Mouse (Mus musculus) heart, postnatal 0 days (tissue): ENCODE data around the gene Pter. TPM values are rescaled to one million over a fixed set of nuclear protein-coding genes. Genes with fewer than 3 reads are reported as not detected.

Source experiments
- ATAC-seq: fragments of 200-750 bp; cut with Nextera tagmentation; 2 replicates; pipeline ENCODE4 v1.8.0; 2017; ENCODE audit warnings: low read depth, moderate number of reproducible peaks, moderate library complexity; ENCODE audit not compliant: insufficient read depth
- DNase-seq: peaks from one replicate; pipeline ENCODE4 v3.0.0-alpha.2; 2016; ENCODE audit warnings: low spot score
- H3K27ac ChIP-seq: fragments of 300-500 bp; sonication (generic); 2 replicates; pipeline ENCODE4 v1.5.1; 2014; ENCODE audit warnings: low read depth, mild to moderate bottlenecking
- H3K27me3 ChIP-seq: fragments of 300-500 bp; sonication (generic); 2 replicates; pipeline ENCODE4 v1.6.1; 2014; ENCODE audit warnings: low read length, mixed read lengths; ENCODE audit not compliant: control insufficient read depth, insufficient read depth
- H3K36me3 ChIP-seq: fragments of 300-500 bp; sonication (generic); replicated peaks from 2 replicates; pipeline ENCODE4 v1.6.1; 2014; ENCODE audit warnings: low read length, mixed read lengths; ENCODE audit not compliant: control insufficient read depth, insufficient read depth
- H3K4me1 ChIP-seq: fragments of 300-500 bp; sonication (generic); 2 replicates; pipeline ENCODE4 v1.6.1; 2014; ENCODE audit warnings: antibody characterized with exemption; ENCODE audit not compliant: control insufficient read depth, insufficient read depth
- H3K4me2 ChIP-seq: fragments of 300-500 bp; sonication (generic); 2 replicates; pipeline ENCODE4 v1.6.1; 2014; ENCODE audit warnings: low read depth, mild to moderate bottlenecking, low read length, moderate library complexity
- H3K4me3 ChIP-seq: fragments of 300-500 bp; sonication (generic); 2 replicates; pipeline ENCODE4 v1.5.1; 2014; ENCODE audit warnings: low read depth, low read length
- H3K9ac ChIP-seq: fragments of 300-500 bp; sonication (generic); replicated peaks from 2 replicates; pipeline ENCODE4 v1.6.1; 2014; ENCODE audit warnings: low read depth, low read length, mixed read lengths
- H3K9me3 ChIP-seq: fragments of 300-500 bp; sonication (generic); replicated peaks from 2 replicates; pipeline ENCODE4 v1.6.1; 2016; ENCODE audit warnings: low read length; ENCODE audit not compliant: control insufficient read depth
- CTCF ChIP-seq: IDR thresholded peaks from 2 replicates; pipeline ENCODE4 v1.5.1; 2016; ENCODE audit warnings: antibody characterized with exemption, control low read depth, low read depth
- EP300 ChIP-seq: IDR thresholded peaks from 2 replicates; pipeline ENCODE4 v1.6.1; 2016; ENCODE audit warnings: antibody characterized with exemption, low read depth
- WGBS: fragments of 180-500 bp; shearing (Covaris S2); extraction: QIAGEN DNeasy Blood & Tissue Kit; methylation state at CpG from one replicate; pipeline ENCODE4 v1.1.7; 2014; 5-methylcytosine and 5-hydroxymethylcytosine counted together
- polyA plus RNA-seq: library from polyadenylated mRNA; unstranded; fragments of >200 nt; fragmentation: Nextera tagmentation; extraction: Ambion mirVana; gene quantifications from 2 replicates; pipeline ENCODE4 v1.2.1, GENCODE M21; 2015
- total RNA-seq: library from RNA; depleted of rRNA; stranded (reverse); fragments of >200 nt; gene quantifications from 2 replicates; pipeline ENCODE4 v1.2.3, GENCODE M21; 2014; ENCODE audit warnings: low replicate concordance

Pter gene
- total and polyA plus RNA-seq, 2 experiments from 2014 or later, result 11.7 to 14.6 TPM

DNA sequence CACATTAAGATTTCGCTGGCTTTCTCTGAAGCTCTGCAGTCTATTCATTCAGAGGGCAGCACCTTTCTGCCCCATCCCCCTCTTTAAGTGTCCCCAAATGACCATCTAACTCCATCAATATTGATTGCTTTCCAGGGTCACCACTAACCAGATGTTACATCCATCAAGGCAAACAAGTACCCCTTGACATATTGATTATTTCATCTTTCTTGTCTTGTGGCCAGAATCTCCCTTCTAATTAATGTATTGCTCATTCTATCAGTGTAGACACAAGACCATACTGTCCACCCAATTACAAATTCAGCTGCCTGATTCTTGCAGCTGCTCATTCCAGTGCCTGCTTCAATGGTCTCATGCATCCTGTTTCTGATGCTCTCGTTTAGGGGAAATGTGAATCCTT, 36.8 kb upstream of the Pter start:
- WGBS, result 64% methylated on average over 2 of the region's 2 CpGs

DNA sequence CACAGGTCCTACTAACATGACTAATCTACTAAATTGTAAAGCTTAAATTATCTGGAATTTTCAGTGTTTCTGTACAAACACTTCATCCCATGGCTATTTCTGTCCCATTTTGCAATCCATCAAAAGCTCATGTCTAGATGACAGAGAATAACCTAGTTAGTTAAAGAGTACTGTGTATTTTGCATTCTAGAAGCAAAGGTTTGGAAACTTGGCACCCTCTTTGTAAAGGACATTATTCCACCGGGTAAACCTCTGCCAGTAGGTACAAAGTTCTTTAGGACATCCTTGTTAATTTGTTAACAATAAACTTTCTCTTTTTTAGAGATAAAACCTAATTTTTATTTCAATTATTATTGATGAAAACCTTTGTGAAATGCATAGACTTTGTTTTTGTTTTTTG, 18.1 kb upstream of the Pter start:
- no peak overlapping the region for H3K4me2 ChIP-seq
- H3K9me3 ChIP-seq, result no peaks in the 10 kb centered on the region
- no peak overlapping the region for H3K9ac ChIP-seq
- no peak overlapping the region for H3K27ac ChIP-seq
- no peak for DNase-seq
- no peak for TF ChIP-seq EP300
- no peak for TF ChIP-seq CTCF
- WGBS, result 81% methylated on average over 1 of the region's 1 CpGs
- H3K4me3 ChIP-seq, result no peak overlapping the region
- no peaks in the 10 kb centered on the region for H3K4me1 ChIP-seq
- H3K36me3 ChIP-seq, result no peaks in the 10 kb centered on the region
- ATAC-seq, result no peak
- no peaks in the 10 kb centered on the region for H3K27me3 ChIP-seq

More for the DNA sequence above, 36.8 kb upstream of the Pter start:
- no peak overlapping the region for H3K4me2 ChIP-seq
- no peaks in the 10 kb centered on the region for H3K27me3 ChIP-seq
- H3K36me3 ChIP-seq, result no peaks in the 10 kb centered on the region
- DNase-seq (no peak), ATAC-seq (no peak)
- TF ChIP-seq CTCF (no peak), EP300 (no peak)
- H3K9ac ChIP-seq, result no peak overlapping the region
- H3K4me1 ChIP-seq, result no peaks in the 10 kb centered on the region
- no peak overlapping the region for H3K27ac ChIP-seq
- H3K9me3 ChIP-seq, result no peaks in the 10 kb centered on the region
- no peak overlapping the region for H3K4me3 ChIP-seq

DNA sequence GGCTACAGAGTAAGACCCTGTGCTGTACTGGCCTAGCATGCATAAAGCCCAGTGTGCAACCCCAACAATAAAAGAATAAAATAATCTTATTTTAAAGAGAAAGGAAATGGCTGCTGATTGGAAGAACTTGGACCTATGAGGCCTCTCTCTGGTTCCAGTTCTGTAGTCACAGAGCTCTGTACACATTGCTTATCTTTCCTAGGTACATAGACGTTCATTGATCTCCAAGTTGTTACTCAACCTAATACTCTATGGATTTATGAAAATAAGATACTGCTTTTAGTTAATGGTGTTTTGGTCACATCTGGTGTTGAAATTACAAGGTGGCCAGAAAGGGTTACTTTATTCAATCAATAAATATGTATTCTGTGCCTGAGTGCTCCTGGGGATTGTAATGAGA, 1.8 kb downstream of the Pter start:
- Histone ChIP-seq H3K27me3 (no peaks in the 10 kb centered on the region), H3K4me3 (no peak overlapping the region), H3K9ac (no peak overlapping the region), H3K27ac (no peak overlapping the region), H3K36me3 (no peaks in the 10 kb centered on the region), H3K4me2 (no peak overlapping the region), H3K9me3 (no peaks in the 10 kb centered on the region), H3K4me1 (peaks cover 11% of the 10 kb centered on the region)
- no peak for ATAC-seq
- DNase-seq, result no peak
- TF ChIP-seq CTCF, result no peak
- TF ChIP-seq EP300, result no peak
- WGBS, result 60% methylated on average over 1 of the region's 1 CpGs

DNA sequence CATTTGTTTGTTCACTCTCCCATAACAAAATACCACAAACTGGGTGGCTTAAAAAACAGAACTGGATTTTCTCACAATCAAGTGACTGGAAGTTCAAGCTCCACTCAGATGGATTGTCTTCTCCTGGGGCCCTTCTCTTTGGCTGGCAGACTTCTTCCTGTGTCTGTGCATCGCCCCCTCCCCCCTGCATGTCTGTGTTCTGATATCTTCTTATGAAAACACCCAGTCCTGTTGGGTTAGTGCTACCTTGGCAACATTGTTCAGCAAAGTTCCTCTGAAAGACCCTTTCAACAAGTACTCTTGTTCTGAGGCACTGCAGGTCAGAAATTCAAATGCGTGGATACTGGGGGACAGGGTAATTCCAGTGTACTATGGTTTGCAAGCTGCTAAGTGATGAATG, 6.5 kb downstream of the Pter start:
- no peak for ATAC-seq
- 33% methylated on average over 2 of the region's 2 CpGs for WGBS
- peaks cover 4% of the 10 kb centered on the region; the same call in 1 of the 2 replicates for H3K4me1 ChIP-seq
- DNase-seq, result no peak
- no peaks in the 10 kb centered on the region for H3K36me3 ChIP-seq
- H3K4me2 ChIP-seq, result no peak overlapping the region
- H3K9me3 ChIP-seq, result no peaks in the 10 kb centered on the region
- H3K4me3 ChIP-seq, result no peak overlapping the region
- no peak overlapping the region for H3K9ac ChIP-seq
- TF ChIP-seq CTCF (no peak), EP300 (no peak)
- H3K27ac ChIP-seq, result no peak overlapping the region
- H3K27me3 ChIP-seq, result no peaks in the 10 kb centered on the region

DNA sequence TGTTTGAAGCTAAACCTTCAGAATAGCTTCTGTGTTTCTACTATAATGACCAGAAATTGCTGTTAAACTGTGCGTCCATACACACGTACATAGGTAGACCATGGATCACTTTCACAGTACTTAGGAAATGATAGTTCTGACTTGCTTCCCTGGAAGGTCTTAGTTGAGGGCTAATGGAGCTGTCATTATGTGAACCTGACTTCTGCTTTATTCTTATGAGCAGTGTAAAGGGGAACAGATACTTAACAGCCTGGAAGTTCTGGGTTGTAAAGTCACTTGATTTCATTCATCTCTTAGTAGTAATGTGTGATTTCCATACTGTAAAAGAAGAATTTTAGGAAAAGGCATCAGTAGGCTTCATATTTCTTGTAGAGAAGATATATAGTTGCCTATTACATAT, 10.1 kb downstream of the Pter start:
- Histone ChIP-seq H3K9me3 (no peaks in the 10 kb centered on the region), H3K9ac (no peak overlapping the region), H3K4me2 (no peak overlapping the region), H3K4me1 (0 out of 2 replicates have a peak, but pooled peaks cover 4% of the 10 kb centered on the region), H3K27ac (no peak overlapping the region), H3K27me3 (no peaks in the 10 kb centered on the region), H3K36me3 (no peaks in the 10 kb centered on the region), H3K4me3 (no peak overlapping the region)
- no peak for TF ChIP-seq EP300
- no peak for TF ChIP-seq CTCF
- WGBS, result 79% methylated on average over 2 of the region's 2 CpGs
- ATAC-seq, result no peak
- DNase-seq, result no peak

DNA sequence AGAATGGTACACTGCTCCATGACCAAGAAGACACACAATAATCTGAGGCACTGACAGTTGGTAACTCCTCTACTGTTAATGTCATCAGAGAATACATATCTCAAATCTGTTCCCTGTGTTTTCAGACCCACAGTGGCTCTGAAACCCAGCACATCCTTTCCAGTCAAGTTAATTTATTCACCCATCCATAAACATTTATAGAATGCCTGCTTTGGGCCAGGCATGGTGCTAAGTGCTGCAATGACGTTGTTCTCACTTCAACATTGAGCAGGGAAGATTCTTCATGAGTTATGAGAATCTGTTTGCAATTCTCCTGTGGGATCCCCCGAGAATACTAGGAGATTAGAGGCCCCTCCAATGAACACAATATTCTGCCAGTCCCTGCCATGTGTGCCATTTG, 11.4 kb downstream of the Pter start:
- 65% methylated on average over 2 of the region's 2 CpGs for WGBS
- Histone ChIP-seq H3K4me1 (0 out of 2 replicates have a peak, but pooled peaks cover 3% of the 10 kb centered on the region), H3K9ac (no peak overlapping the region), H3K36me3 (no peaks in the 10 kb centered on the region), H3K27me3 (no peaks in the 10 kb centered on the region), H3K4me3 (no peak overlapping the region), H3K4me2 (no peak overlapping the region), H3K9me3 (no peaks in the 10 kb centered on the region), H3K27ac (no peak overlapping the region)
- DNase-seq, result no peak
- ATAC-seq, result no peak
- no peak for TF ChIP-seq EP300
- no peak for TF ChIP-seq CTCF
